Mouse (Mus musculus): ENCODE measurements around the gene Gcdh. TPM values are rescaled to one million over a fixed set of nuclear protein-coding genes. Genes with fewer than 3 reads are reported as not detected.
A peak's percentile ranks its signal among the peaks of the same experiment; 100 is the strongest.
"Not testable (repeated sequence)": the region's sequence is repeated elsewhere in the genome, so short reads cannot be mapped to it uniquely, and the experiment has no call there.

Gcdh gene
- polyA plus RNA-seq, 1 experiment from 2014 or later = 42.8 TPM

GRCm38 (mm10) chr8:84908421-84909161 lies 14.9 kb upstream of the Gcdh start, which contains the start of gene Dnase2a:
TSS of gene Dnase2a (plus strand) at chr8:84908560.
- no peaks in the 10 kb centered on the region for H3K9me3 ChIP-seq
- peaks cover 30% of the 10 kb centered on the region for H3K27me3 ChIP-seq (replicated peaks)
- peak within 1 kb of the TSS; percentile 93 for H3K4me2 ChIP-seq (replicated peaks)
- ATAC-seq = peak; percentile 95
- no peaks in the 10 kb centered on the region for H3K36me3 ChIP-seq
- peaks cover 9% of the 10 kb centered on the region; the same call in 1 of the 2 replicates for H3K4me1 ChIP-seq (replicated peaks)
- H3K4me3 ChIP-seq (replicated peaks) = peak within 1 kb of the TSS; percentile 50
- no peak within 1 kb of the TSS for H3K27ac ChIP-seq
- peak within 1 kb of the TSS; percentile 63 for H3K9ac ChIP-seq
- WGBS = under 1% methylated on average over 45 of the region's 45 CpGs

- ATAC-seq, H3K36me3 ChIP-seq, H3K9ac ChIP-seq, H3K9me3 ChIP-seq, H3K27ac ChIP-seq: not testable (repeated sequence)
- H3K27me3 ChIP-seq (replicated peaks) = peaks cover 27% of the 10 kb centered on the region
- peak overlapping the region; percentile 50 for H3K4me3 ChIP-seq (replicated peaks)
- WGBS = 28% methylated on average over 7 of the region's 7 CpGs
- H3K4me1 ChIP-seq (replicated peaks) = peaks cover 11% of the 10 kb centered on the region; the same call in 1 of the 2 replicates
- H3K4me2 ChIP-seq (replicated peaks) = peak overlapping the region; percentile 93
These were observed 14.3 kb upstream of the Gcdh start for GRCm38 (mm10) chr8:84907979-84908378.

GRCm38 (mm10) chr8:84907493-84907892 lies 13.8 kb upstream of the Gcdh start:
- Histone ChIP-seq H3K9ac (no peak overlapping the region), H3K4me1 (replicated peaks) (peaks cover 7% of the 10 kb centered on the region), H3K4me2 (replicated peaks) (no peak overlapping the region), H3K36me3 (no peaks in the 10 kb centered on the region), H3K4me3 (replicated peaks) (no peak overlapping the region), H3K27me3 (replicated peaks) (peaks cover 22% of the 10 kb centered on the region), H3K27ac (no peak overlapping the region), H3K9me3 (no peaks in the 10 kb centered on the region)
- no peak for ATAC-seq
- 78% methylated on average over 8 of the region's 8 CpGs for WGBS

DNA sequence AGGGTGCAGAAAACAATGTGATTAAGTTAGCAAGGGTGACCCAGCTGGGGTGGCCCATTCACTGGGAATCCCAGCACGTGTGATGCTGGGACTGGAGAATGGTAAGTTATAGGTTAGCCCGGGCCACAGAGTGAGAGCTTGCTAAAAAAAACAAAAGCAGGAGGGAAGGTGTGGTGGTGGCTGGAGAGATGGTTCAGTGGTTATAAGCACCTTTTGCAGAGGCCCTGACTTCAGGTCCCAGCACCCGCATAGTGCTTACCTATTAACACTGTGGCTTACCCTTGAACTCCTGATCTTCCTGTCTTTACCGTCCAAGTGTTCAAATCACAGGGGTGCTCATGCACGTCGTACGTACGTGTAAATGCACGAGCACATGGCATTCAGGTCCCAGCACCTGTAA lies 13.3 kb upstream of the Gcdh start:
- no peak overlapping the region for H3K27ac ChIP-seq
- 91% methylated on average over 9 of the region's 9 CpGs for WGBS
- H3K9me3 ChIP-seq = no peaks in the 10 kb centered on the region
- H3K27me3 ChIP-seq (replicated peaks) = peaks cover 17% of the 10 kb centered on the region
- H3K4me3 ChIP-seq (replicated peaks) = no peak overlapping the region
- H3K9ac ChIP-seq = no peak overlapping the region
- no peaks in the 10 kb centered on the region for H3K36me3 ChIP-seq
- ATAC-seq = no peak
- H3K4me1 ChIP-seq (replicated peaks) = peaks cover 6% of the 10 kb centered on the region
- H3K4me2 ChIP-seq (replicated peaks) = no peak overlapping the region

DNA sequence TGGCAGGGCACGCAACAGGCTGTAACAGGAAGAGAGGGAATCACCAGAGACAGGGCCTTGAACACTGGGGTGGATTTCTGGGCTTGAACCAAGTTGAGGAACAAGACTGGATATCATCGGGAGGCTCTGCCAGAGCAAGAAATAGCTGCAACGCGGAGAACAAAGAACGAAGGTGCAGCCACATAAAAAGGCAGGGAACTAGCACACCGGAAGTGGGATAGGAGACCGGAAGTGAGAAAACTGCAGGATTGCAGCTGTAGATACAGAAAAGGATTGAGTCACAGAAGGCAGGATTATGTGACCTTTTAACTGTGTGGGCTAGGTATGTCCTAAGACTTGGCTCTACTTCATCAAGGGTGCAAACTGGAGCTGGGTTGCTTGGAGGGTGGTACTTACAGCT lies 10.6 kb upstream of the Gcdh start:
- Histone ChIP-seq H3K27me3 (replicated peaks) (no peaks in the 10 kb centered on the region), H3K4me1 (replicated peaks) (peaks cover 6% of the 10 kb centered on the region), H3K4me2 (replicated peaks) (no peak overlapping the region), H3K36me3 (no peaks in the 10 kb centered on the region), H3K9ac (no peak overlapping the region), H3K4me3 (replicated peaks) (no peak overlapping the region), H3K27ac (no peak overlapping the region), H3K9me3 (no peaks in the 10 kb centered on the region)
- 89% methylated on average over 7 of the region's 7 CpGs for WGBS
- no peak for ATAC-seq

DNA sequence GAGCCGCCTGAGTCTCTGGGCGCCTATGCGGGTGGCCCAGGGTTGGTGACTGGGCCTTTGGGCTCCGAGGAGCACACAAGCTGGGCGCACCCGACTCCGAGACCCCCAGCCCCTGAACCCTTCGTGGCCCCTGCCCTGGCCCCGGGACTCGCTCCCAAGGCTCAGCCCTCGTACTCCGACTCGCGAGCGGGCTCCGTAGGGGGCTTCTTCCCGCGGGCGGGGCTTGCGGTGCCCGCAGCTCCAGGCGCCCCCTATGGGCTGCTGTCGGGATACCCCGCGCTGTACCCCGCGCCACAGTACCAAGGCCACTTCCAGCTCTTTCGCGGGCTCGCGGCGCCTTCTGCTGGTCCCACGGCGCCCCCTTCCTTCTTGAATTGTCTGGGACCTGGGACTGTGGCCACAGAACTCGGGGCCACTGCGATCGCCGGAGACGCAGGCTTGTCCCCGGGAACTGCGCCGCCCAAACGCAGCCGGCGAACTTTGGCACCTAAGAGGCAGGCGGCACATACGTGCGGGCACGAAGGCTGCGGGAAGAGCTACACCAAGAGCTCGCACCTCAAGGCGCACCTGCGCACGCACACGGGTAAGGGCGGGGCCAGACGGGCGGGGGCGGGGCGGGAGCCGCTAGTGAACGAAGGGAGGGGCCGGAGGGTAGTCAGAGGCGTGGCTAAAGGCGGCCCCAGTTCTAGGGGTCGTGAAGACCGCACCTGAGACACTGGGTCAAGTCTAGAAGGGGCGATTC lies 9.4 kb upstream of the Gcdh start:
- WGBS = under 1% methylated on average over 68 of the region's 68 CpGs
- H3K9ac ChIP-seq = peak overlapping the region; percentile 84
- peak overlapping the region; percentile 88 for H3K4me2 ChIP-seq (replicated peaks)
- H3K36me3 ChIP-seq = no peaks in the 10 kb centered on the region
- peak overlapping the region; percentile 56 for H3K4me3 ChIP-seq (replicated peaks)
- H3K4me1 ChIP-seq (replicated peaks) = peaks cover 6% of the 10 kb centered on the region
- ATAC-seq = peak; percentile 94
- H3K27ac ChIP-seq = peak overlapping the region; percentile 83
- no peaks in the 10 kb centered on the region for H3K9me3 ChIP-seq
- no peaks in the 10 kb centered on the region for H3K27me3 ChIP-seq (replicated peaks)

GRCm38 (mm10) chr8:84902367-84902919 lies 8.7 kb upstream of the Gcdh start:
- H3K27ac ChIP-seq = peak overlapping the region; percentile 83
- WGBS = 3% methylated on average over 24 of the region's 24 CpGs
- peak overlapping the region; percentile 56 for H3K4me3 ChIP-seq (replicated peaks)

DNA sequence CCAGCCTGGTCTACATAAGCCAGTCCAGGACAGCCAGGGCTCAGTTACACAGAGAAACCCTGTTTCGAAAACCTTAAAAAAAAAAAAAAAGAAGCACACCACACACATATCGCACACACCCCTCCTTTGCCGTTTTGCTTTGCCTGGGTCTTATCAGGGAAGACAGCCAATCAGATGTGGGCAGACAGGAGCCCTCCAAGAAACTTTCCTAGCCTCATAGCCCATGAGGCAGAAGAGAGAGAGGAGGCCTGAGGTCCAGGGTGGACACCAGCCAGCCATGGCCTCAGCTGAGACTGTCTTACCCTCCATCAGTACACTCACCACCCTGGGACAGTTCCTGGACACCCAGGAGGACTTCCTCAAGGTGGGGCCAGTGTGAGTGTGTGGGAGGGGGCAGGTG lies 8.0 kb upstream of the Gcdh start, which contains the start of gene Klf1:
Gene Klf1, plus strand, starts transcription at position 177 of the 400 bp plus-strand sequence.
- Histone ChIP-seq H3K36me3 (no peaks in the 10 kb centered on the region), H3K9ac (peak within 1 kb of the TSS; percentile 84), H3K4me1 (replicated peaks) (peaks cover 6% of the 10 kb centered on the region), H3K27me3 (replicated peaks) (no peaks in the 10 kb centered on the region), H3K4me2 (replicated peaks) (peak within 1 kb of the TSS; percentile 88), H3K4me3 (replicated peaks) (peak within 1 kb of the TSS; percentile 56), H3K27ac (peak within 1 kb of the TSS; percentile 83), H3K9me3 (no peaks in the 10 kb centered on the region)
- no peak; the same call in 1 of the 2 replicates for ATAC-seq
- 74% methylated on average over 3 of the region's 3 CpGs for WGBS

More at GRCm38 (mm10) chr8:84902367-84902919, 8.7 kb upstream of the Gcdh start:
- Histone ChIP-seq H3K4me2 (replicated peaks) (peak overlapping the region; percentile 88), H3K27me3 (replicated peaks) (no peaks in the 10 kb centered on the region), H3K36me3 (no peaks in the 10 kb centered on the region), H3K4me1 (replicated peaks) (peaks cover 6% of the 10 kb centered on the region), H3K9ac (peak overlapping the region; percentile 84), H3K9me3 (no peaks in the 10 kb centered on the region)
- ATAC-seq = peak; percentile 14

- ATAC-seq = no peak
- H3K9ac ChIP-seq = no peak overlapping the region
- H3K27me3 ChIP-seq (replicated peaks) = no peaks in the 10 kb centered on the region
- H3K4me2 ChIP-seq (replicated peaks) = no peak overlapping the region
- peaks cover 6% of the 10 kb centered on the region for H3K4me1 ChIP-seq (replicated peaks)
- H3K9me3 ChIP-seq = no peaks in the 10 kb centered on the region
- 66% methylated on average over 4 of the region's 4 CpGs for WGBS
- H3K36me3 ChIP-seq = no peaks in the 10 kb centered on the region
- H3K27ac ChIP-seq = no peak overlapping the region
- H3K4me3 ChIP-seq (replicated peaks) = no peak overlapping the region
These were observed 7.3 kb upstream of the Gcdh start for GRCm38 (mm10) chr8:84901071-84901470.

- Histone ChIP-seq H3K9ac (no peak overlapping the region), H3K36me3 (no peaks in the 10 kb centered on the region), H3K4me1 (replicated peaks) (0 out of 2 replicates have a peak, but pooled peaks cover 9% of the 10 kb centered on the region), H3K27me3 (replicated peaks) (no peaks in the 10 kb centered on the region), H3K4me3 (replicated peaks) (no peak overlapping the region), H3K9me3 (no peaks in the 10 kb centered on the region), H3K27ac (no peak overlapping the region), H3K4me2 (replicated peaks) (no peak overlapping the region)
- no peak for ATAC-seq
- 87% methylated on average over 5 of the region's 5 CpGs for WGBS
These were observed 2.2 kb upstream of the Gcdh start for GRCm38 (mm10) chr8:84895963-84896362.

GRCm38 (mm10) chr8:84892993-84893708 lies 570 bp downstream of the Gcdh start:
- peak; percentile 73 for ATAC-seq
- peak overlapping the region; percentile 81 for H3K4me2 ChIP-seq (replicated peaks)
- H3K4me1 ChIP-seq (replicated peaks) = 0 out of 2 replicates have a peak, but pooled peaks cover 9% of the 10 kb centered on the region
- peak overlapping the region; percentile 78 for H3K4me3 ChIP-seq (replicated peaks)
- no peaks in the 10 kb centered on the region for H3K9me3 ChIP-seq
- H3K36me3 ChIP-seq = no peaks in the 10 kb centered on the region; the same call in 1 of the 2 replicates
- H3K27me3 ChIP-seq (replicated peaks) = no peaks in the 10 kb centered on the region
- WGBS = 10% methylated on average over 31 of the region's 31 CpGs
- peak overlapping the region; percentile 79 for H3K9ac ChIP-seq
- no peak overlapping the region; the same call in 1 of the 2 replicates for H3K27ac ChIP-seq

Measured in intestine, embryonic 15.5 days (tissue).